Mouse (Mus musculus): ENCODE data around the gene Fancd2. TPM values are rescaled to one million over a fixed set of nuclear protein-coding genes. Genes with fewer than 3 reads are reported as not detected.

Gene Fancd2
- polyA plus RNA-seq, 1 experiment from 2014 or later: 17.7 TPM

GRCm38 (mm10) chr6:113585065-113585464 lies 53.6 kb downstream of the Fancd2 start:
- H3K4me3 ChIP-seq (ENCODE audit: low read depth, low read length): no peak overlapping the region
- no peaks in the 10 kb centered on the region for H3K4me1 ChIP-seq (ENCODE audit: control insufficient read depth, insufficient read depth, low read length)
- ATAC-seq (replicated peaks; ENCODE audit: insufficient number of reproducible peaks, low FRiP score, low TSS enrichment, low read depth): no peak
- no peak for DNase-seq (ENCODE audit: low spot score)
- no peaks in the 10 kb centered on the region for H3K9me3 ChIP-seq (replicated peaks; ENCODE audit: control insufficient read depth, low read length)
- H3K27ac ChIP-seq (replicated peaks; ENCODE audit: low read depth, low read length): no peak overlapping the region
- no peaks in the 10 kb centered on the region for H3K36me3 ChIP-seq (replicated peaks; ENCODE audit: control insufficient read depth, insufficient read depth, low read depth, low read length)
- WGBS: 92% methylated on average over 5 of the region's 5 CpGs
- H3K27me3 ChIP-seq (ENCODE audit: control insufficient read depth, insufficient read depth, low read length): no peaks in the 10 kb centered on the region
- no peak overlapping the region for H3K9ac ChIP-seq (replicated peaks; ENCODE audit: low read length)
- H3K4me2 ChIP-seq (ENCODE audit: low read depth, low read length): no peak overlapping the region

- Histone ChIP-seq H3K4me1 (ENCODE audit: control insufficient read depth, insufficient read depth, low read length) (no peaks in the 10 kb centered on the region), H3K9ac (replicated peaks; ENCODE audit: low read length) (no peak overlapping the region), H3K4me2 (ENCODE audit: low read depth, low read length) (no peak overlapping the region), H3K36me3 (replicated peaks; ENCODE audit: control insufficient read depth, insufficient read depth, low read depth, low read length) (no peaks in the 10 kb centered on the region), H3K27me3 (ENCODE audit: control insufficient read depth, insufficient read depth, low read length) (no peaks in the 10 kb centered on the region), H3K9me3 (replicated peaks; ENCODE audit: control insufficient read depth, low read length) (no peaks in the 10 kb centered on the region), H3K4me3 (ENCODE audit: low read depth, low read length) (no peak overlapping the region), H3K27ac (replicated peaks; ENCODE audit: low read depth, low read length) (no peak overlapping the region)
- DNase-seq (ENCODE audit: low spot score): no peak
- WGBS: 76% methylated on average over 5 of the region's 5 CpGs
- ATAC-seq (replicated peaks; ENCODE audit: insufficient number of reproducible peaks, low FRiP score, low TSS enrichment, low read depth): no peak
Measured at GRCm38 (mm10) chr6:113586466-113587183, 55.1 kb downstream of the Fancd2 start.

GRCm38 (mm10) chr6:113592637-113593036 lies 61.2 kb downstream of the Fancd2 start:
- ATAC-seq (replicated peaks; ENCODE audit: insufficient number of reproducible peaks, low FRiP score, low TSS enrichment, low read depth): no peak
- WGBS: 94% methylated on average over 2 of the region's 2 CpGs
- H3K36me3 ChIP-seq (replicated peaks; ENCODE audit: control insufficient read depth, insufficient read depth, low read depth, low read length): no peaks in the 10 kb centered on the region

GRCm38 (mm10) chr6:113597945-113598344 lies 66.5 kb downstream of the Fancd2 start:
- Histone ChIP-seq H3K4me1 (ENCODE audit: control insufficient read depth, insufficient read depth, low read length) (no peaks in the 10 kb centered on the region), H3K4me2 (ENCODE audit: low read depth, low read length) (no peak overlapping the region), H3K9ac (replicated peaks; ENCODE audit: low read length) (no peak overlapping the region), H3K4me3 (ENCODE audit: low read depth, low read length) (no peak overlapping the region), H3K27me3 (ENCODE audit: control insufficient read depth, insufficient read depth, low read length) (no peaks in the 10 kb centered on the region), H3K27ac (replicated peaks; ENCODE audit: low read depth, low read length) (no peak overlapping the region), H3K36me3 (replicated peaks; ENCODE audit: control insufficient read depth, insufficient read depth, low read depth, low read length) (no peaks in the 10 kb centered on the region; the same call in 1 of the 2 replicates), H3K9me3 (replicated peaks; ENCODE audit: control insufficient read depth, low read length) (no peaks in the 10 kb centered on the region)
- ATAC-seq (replicated peaks; ENCODE audit: insufficient number of reproducible peaks, low FRiP score, low TSS enrichment, low read depth): no peak
- DNase-seq (ENCODE audit: low spot score): no peak
- WGBS: 90% methylated on average over 4 of the region's 4 CpGs

More at GRCm38 (mm10) chr6:113592637-113593036, 61.2 kb downstream of the Fancd2 start:
- no peaks in the 10 kb centered on the region for H3K27me3 ChIP-seq (ENCODE audit: control insufficient read depth, insufficient read depth, low read length)
- DNase-seq (ENCODE audit: low spot score): no peak
- no peak overlapping the region for H3K4me2 ChIP-seq (ENCODE audit: low read depth, low read length)
- no peak overlapping the region for H3K9ac ChIP-seq (replicated peaks; ENCODE audit: low read length)
- H3K4me1 ChIP-seq (ENCODE audit: control insufficient read depth, insufficient read depth, low read length): no peaks in the 10 kb centered on the region
- no peak overlapping the region for H3K4me3 ChIP-seq (ENCODE audit: low read depth, low read length)
- no peak overlapping the region for H3K27ac ChIP-seq (replicated peaks; ENCODE audit: low read depth, low read length)
- no peaks in the 10 kb centered on the region for H3K9me3 ChIP-seq (replicated peaks; ENCODE audit: control insufficient read depth, low read length)

DNA sequence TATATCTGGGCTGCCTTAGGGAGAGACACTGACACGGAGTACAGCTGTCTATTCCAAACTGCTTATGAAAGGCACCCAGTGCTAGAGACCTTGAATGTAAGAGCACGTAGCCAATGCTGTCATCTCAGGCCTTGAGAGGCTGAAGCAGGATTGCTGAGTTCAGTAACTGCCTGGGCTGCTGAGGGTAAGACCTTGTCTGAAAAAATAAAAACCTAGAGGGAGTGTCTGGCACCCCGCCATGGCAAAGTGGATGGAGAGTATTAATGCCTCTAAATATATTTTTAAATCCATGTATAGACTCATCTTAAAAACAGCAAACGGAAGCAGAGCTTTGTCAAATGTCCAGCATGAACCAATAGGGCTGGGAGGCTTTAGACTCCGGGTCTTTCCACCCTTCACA lies 68.4 kb downstream of the Fancd2 start:
- no peak overlapping the region for H3K9ac ChIP-seq (replicated peaks; ENCODE audit: low read length)
- H3K27me3 ChIP-seq (ENCODE audit: control insufficient read depth, insufficient read depth, low read length): no peaks in the 10 kb centered on the region
- no peaks in the 10 kb centered on the region for H3K4me1 ChIP-seq (ENCODE audit: control insufficient read depth, insufficient read depth, low read length)
- 86% methylated on average over 5 of the region's 5 CpGs for WGBS
- DNase-seq (ENCODE audit: low spot score) (no peak), ATAC-seq (replicated peaks; ENCODE audit: insufficient number of reproducible peaks, low FRiP score, low TSS enrichment, low read depth) (no peak)
- H3K36me3 ChIP-seq (replicated peaks; ENCODE audit: control insufficient read depth, insufficient read depth, low read depth, low read length): no peaks in the 10 kb centered on the region; the same call in 1 of the 2 replicates
- H3K9me3 ChIP-seq (replicated peaks; ENCODE audit: control insufficient read depth, low read length): no peaks in the 10 kb centered on the region
- H3K27ac ChIP-seq (replicated peaks; ENCODE audit: low read depth, low read length): no peak overlapping the region
- H3K4me2 ChIP-seq (ENCODE audit: low read depth, low read length): no peak overlapping the region
- H3K4me3 ChIP-seq (ENCODE audit: low read depth, low read length): no peak overlapping the region

GRCm38 (mm10) chr6:113600543-113601139 lies 69.2 kb downstream of the Fancd2 start, which contains the start of gene Fancd2os:
Gene Fancd2os, minus strand, starts transcription at chr6:113600715.
- Histone ChIP-seq H3K4me2 (ENCODE audit: low read depth, low read length) (no peak within 1 kb of the TSS), H3K9ac (replicated peaks; ENCODE audit: low read length) (0 out of 2 replicates have a peak within 1 kb of the TSS, but pooled peaks have one; percentile 37)

DNA sequence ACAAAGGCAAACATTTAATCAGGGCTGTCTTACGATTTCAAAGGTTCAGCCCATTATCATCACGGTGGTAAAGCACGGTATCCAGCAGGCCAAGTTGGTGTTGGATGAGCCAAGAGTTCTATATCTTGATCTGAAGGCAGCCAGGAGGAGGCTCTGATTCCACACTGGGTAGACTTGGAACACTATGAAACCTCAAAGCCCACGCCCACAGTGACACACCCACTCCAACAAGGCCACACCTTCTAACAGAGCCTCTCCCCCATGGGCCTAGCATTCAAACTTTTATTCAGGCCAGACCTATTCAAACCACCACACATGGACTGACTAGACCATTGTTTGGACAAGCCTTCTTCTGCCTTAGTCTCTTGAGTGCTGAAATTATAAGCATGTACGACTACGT lies 71.3 kb downstream of the Fancd2 start:
- WGBS: 92% methylated on average over 6 of the region's 6 CpGs
- ATAC-seq (replicated peaks; ENCODE audit: insufficient number of reproducible peaks, low FRiP score, low TSS enrichment, low read depth) (no peak), DNase-seq (ENCODE audit: low spot score) (no peak)

More at GRCm38 (mm10) chr6:113600543-113601139, 69.2 kb downstream of the Fancd2 start, which contains the start of gene Fancd2os:
- peak; percentile 23 for DNase-seq (ENCODE audit: low spot score)
- Histone ChIP-seq H3K4me3 (ENCODE audit: low read depth, low read length) (no peak within 1 kb of the TSS), H3K27ac (replicated peaks; ENCODE audit: low read depth, low read length) (no peak within 1 kb of the TSS), H3K4me1 (ENCODE audit: control insufficient read depth, insufficient read depth, low read length) (no peaks in the 10 kb centered on the region), H3K36me3 (replicated peaks; ENCODE audit: control insufficient read depth, insufficient read depth, low read depth, low read length) (no peaks in the 10 kb centered on the region; the same call in 1 of the 2 replicates), H3K27me3 (ENCODE audit: control insufficient read depth, insufficient read depth, low read length) (no peaks in the 10 kb centered on the region), H3K9me3 (replicated peaks; ENCODE audit: control insufficient read depth, low read length) (no peaks in the 10 kb centered on the region)
- 45% methylated on average over 23 of the region's 23 CpGs for WGBS
- ATAC-seq (replicated peaks; ENCODE audit: insufficient number of reproducible peaks, low FRiP score, low TSS enrichment, low read depth): no peak

GRCm38 (mm10) chr6:113603993-113604392 lies 72.5 kb downstream of the Fancd2 start:
- no peaks in the 10 kb centered on the region for H3K27me3 ChIP-seq (ENCODE audit: control insufficient read depth, insufficient read depth, low read length)
- H3K36me3 ChIP-seq (replicated peaks; ENCODE audit: control insufficient read depth, insufficient read depth, low read depth, low read length): no peaks in the 10 kb centered on the region
- DNase-seq (ENCODE audit: low spot score): peak; percentile 18
- H3K4me2 ChIP-seq (ENCODE audit: low read depth, low read length): peak overlapping the region; percentile 57
- H3K4me3 ChIP-seq (ENCODE audit: low read depth, low read length): peak overlapping the region; percentile 91
- no peak overlapping the region for H3K27ac ChIP-seq (replicated peaks; ENCODE audit: low read depth, low read length)
- ATAC-seq (replicated peaks; ENCODE audit: insufficient number of reproducible peaks, low FRiP score, low TSS enrichment, low read depth): no peak
- H3K9ac ChIP-seq (replicated peaks; ENCODE audit: low read length): peak overlapping the region; percentile 91
- WGBS: 48% methylated on average over 12 of the region's 12 CpGs
- no peaks in the 10 kb centered on the region for H3K9me3 ChIP-seq (replicated peaks; ENCODE audit: control insufficient read depth, low read length)
- no peaks in the 10 kb centered on the region for H3K4me1 ChIP-seq (ENCODE audit: control insufficient read depth, insufficient read depth, low read length)

More for the DNA sequence above, 71.3 kb downstream of the Fancd2 start:
- Histone ChIP-seq H3K4me1 (ENCODE audit: control insufficient read depth, insufficient read depth, low read length) (no peaks in the 10 kb centered on the region), H3K9me3 (replicated peaks; ENCODE audit: control insufficient read depth, low read length) (no peaks in the 10 kb centered on the region), H3K4me2 (ENCODE audit: low read depth, low read length) (no peak overlapping the region), H3K27ac (replicated peaks; ENCODE audit: low read depth, low read length) (no peak overlapping the region), H3K27me3 (ENCODE audit: control insufficient read depth, insufficient read depth, low read length) (no peaks in the 10 kb centered on the region), H3K9ac (replicated peaks; ENCODE audit: low read length) (no peak overlapping the region), H3K36me3 (replicated peaks; ENCODE audit: control insufficient read depth, insufficient read depth, low read depth, low read length) (no peaks in the 10 kb centered on the region; the same call in 1 of the 2 replicates), H3K4me3 (ENCODE audit: low read depth, low read length) (no peak overlapping the region)
